Mouse (Mus musculus): Measurements from ENCODE around the gene Ttll11.
A peak's percentile ranks its signal among the peaks of the same experiment; 100 is the strongest.

Gene Ttll11

DNA sequence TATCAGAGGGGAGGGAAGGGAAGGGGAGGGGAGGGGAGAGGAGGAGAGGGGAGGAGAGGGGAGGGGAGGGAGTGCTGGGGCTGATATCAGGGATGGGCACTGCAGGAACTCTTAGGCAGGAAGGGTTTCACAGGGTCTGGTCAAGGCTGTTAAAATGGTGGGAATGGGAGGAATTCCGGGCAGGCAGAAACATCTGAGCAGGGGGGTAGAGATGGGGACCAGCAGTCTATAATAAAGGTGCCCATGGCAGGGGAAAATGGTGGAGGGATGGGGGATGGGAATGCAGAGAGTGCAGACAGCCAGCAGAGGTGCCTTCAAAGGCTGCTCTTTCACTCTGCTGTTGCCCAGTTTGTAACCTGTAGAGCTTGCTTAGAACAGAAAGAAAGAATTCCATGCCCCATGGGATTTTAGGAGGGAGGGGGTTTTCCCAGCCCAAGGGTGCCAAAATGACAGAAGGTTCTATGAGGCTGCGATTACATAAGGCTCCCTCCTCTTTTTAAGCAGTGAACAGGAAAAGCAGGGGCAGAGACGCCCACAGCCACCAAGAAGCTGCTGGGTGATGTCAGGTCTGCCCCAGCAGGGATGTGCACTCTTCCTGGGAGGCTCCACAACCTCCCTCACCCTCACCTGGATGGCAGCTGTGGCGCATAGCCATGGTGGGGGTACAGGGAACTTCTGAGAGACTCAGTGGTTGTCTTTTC lies 211.0 kb downstream of the Ttll11 start:
- DNase-seq (ENCODE audit: low spot score in 2 of 2) = no peak

DNA sequence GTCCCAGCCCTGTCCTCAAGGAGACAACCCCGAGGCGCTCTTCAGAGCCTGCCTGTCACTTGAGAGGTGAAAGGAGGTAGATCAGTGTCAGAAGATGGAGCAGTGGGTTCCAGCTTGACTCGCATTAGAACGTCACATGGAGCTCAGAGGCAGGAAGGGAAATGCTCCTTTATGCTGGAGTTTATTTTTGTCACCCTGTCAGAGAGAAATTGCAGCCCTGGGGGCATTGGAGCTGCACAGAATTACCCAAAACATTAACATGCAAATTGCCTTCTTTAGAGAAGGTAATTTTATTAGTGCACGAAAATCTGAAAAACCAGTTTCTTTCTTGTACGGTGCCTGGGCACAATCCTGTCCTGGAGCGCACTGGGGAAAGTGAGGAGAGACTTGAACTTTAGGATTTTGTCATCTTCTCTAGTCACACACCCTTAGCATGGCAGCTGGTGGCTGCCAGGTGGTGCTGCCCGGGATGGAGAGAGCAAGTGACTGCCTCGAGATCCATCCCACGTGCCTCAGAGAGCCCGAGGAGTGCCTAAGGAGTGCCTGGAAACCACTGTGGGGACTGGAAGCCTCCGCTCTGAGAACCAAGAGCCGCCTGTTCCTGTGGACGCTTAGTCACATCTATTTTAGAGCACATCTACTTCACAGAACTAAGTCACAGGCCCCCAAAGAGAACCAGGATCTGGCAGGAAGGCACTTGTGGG lies 211.7 kb downstream of the Ttll11 start:
- DNase-seq (ENCODE audit: low spot score in 2 of 2) = no peak

DNA sequence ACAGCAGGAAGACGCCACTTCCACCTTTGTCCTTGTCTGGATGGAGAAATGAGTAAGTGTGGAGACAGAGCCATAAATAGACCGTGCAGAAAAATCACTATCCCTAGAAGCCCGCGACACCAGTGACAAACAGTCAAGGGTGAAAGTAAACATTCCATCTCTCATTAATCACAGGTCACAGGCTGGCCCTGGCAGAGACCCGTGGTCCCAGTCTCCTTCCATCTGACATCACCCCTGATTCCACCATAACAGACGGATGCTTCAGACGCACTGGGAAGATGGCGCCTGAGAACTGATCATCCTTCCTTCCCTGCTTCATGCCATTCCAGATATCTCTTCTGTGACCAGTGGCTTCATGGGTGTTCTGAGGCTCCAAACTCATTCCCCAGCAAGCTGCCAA lies 215.4 kb downstream of the Ttll11 start:
- no peak for DNase-seq (ENCODE audit: low spot score in 2 of 2)

DNA sequence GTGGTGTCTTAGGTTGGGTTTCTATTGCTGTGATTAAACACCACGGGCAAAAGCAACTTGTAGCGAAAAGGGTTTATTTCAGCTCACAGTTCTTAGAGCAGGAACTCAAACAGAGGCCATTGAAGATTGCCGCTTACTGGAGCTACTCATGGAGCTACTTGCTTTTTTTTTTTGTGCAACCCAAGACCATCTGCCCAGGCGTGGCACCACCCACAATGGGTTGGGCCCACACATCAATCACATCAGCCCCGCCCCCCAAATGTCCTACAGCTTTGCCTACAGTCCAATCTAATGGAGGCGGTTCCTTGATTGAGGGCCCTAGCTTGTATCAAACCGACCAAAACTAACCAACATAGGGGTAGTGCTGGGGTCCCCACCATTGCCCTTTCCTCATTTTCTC lies 215.9 kb downstream of the Ttll11 start:
- DNase-seq (ENCODE audit: low spot score in 2 of 2) = no peak

GRCm38 (mm10) chr2:35761458-35761857 lies 218.3 kb downstream of the Ttll11 start:
- DNase-seq (ENCODE audit: low spot score in 2 of 2) = no peak

- DNase-seq (ENCODE audit: low spot score in 2 of 2) = no peak
Observed at GRCm38 (mm10) chr2:35760867-35761266, 218.8 kb downstream of the Ttll11 start.

DNA sequence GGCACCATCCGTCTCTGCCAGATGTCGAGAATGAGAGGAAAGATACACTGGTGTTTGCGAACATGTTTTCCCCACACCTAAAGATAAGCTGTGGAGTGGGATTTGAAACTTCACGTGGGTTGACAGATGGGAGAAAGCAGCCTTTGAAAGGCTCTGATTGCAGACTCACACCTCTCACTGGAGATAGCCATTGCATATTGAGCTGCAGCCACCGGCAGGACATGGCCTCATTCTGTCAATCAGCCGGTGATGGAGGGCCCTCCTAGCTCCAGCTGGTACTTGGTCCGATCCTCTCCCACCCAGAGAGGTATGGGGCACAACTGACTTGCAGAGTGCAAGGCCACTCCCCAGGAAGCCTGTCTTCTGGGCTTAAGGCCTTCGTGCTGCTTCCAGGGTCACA lies 219.4 kb downstream of the Ttll11 start:
- DNase-seq (ENCODE audit: low spot score in 2 of 2) = no peak

DNA sequence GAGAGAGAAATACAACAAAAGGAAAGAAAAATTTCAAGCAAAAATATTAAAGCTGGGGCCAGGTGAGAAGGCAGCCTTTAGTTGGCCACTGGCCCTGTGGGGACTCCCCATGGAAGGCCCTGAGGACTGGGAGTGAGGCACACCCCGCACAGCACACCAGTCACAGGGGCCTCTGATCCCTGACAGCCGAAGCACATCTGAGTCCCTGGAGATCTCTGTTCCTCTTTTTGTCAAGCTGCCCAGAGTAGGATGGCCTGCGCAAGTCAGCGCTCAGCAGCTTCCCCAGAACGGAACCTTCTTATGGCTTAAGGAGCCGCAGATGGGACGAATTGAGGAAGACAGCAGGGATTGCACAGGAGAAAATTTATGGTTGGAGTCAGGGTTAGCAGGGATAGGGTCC lies 223.2 kb downstream of the Ttll11 start:
- peak in 1 of 2 experiments; percentile 31 for DNase-seq (ENCODE audit: low spot score in 2 of 2)

DNA sequence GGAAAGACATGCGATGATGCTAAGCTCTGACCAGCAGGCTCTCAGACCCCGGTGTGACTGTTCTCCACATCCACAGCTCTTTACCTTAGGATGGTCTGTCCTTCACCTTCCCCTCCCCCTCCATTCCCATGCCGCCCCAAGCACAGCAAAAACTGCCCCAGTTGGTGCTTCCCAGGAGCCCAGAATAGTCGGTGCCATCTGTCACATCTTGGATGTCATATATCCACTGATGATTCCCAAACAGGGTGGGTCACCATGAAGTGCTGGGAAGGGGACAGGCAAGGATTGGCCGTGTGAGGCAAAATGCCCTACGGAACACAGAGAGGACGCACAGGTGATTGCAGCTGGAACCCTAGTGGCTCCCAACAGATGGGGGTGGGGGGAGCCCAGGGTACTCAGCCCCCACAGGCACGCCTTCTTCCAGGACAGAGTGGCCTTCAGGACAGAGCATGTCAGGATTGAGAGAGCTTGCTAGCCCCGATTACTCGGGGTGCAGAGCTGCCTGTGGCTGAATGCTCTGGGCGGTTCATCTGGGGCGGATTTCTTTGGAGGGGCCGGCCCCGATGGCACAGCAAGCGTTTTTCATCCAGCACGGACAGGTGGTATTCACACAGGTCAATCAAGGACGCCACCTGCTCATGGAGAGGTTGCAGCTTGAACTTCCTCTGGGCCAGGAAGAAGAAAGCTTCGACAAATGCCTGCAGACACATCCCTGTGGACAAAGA lies 227.8 kb downstream of the Ttll11 start:
- DNase-seq (ENCODE audit: low spot score in 2 of 2) = no peak

- no peak for DNase-seq (ENCODE audit: low spot score in 2 of 2)
Observed at GRCm38 (mm10) chr2:35750533-35751141, 229.1 kb downstream of the Ttll11 start.

GRCm38 (mm10) chr2:35747371-35748035 lies 232.2 kb downstream of the Ttll11 start:
- DNase-seq (ENCODE audit: low spot score in 2 of 2) = no peak

- DNase-seq (ENCODE audit: low spot score in 2 of 2) = no peak
Observed at GRCm38 (mm10) chr2:35746638-35747037, 233.1 kb downstream of the Ttll11 start.

DNA sequence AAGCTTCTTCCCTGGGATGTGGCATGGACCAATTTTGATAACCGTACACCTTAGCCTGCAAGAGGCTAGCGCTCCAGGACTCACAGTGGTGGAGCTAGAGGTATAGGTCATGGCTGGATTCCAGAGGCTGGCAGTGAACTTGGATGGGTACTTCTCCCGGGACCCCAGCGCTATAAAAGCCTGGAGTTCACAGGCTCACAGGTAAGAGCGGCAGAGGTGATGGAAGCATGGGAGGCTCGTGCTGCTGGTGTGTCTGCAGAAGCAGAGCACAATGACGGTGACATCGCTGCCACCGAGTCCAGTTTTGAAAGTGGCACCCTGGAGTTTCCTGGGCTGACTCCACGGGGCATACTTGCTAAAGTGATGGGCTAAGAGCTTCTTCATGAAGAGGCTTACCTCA lies 233.8 kb downstream of the Ttll11 start:
- no peak for DNase-seq (ENCODE audit: low spot score in 2 of 2)

GRCm38 (mm10) chr2:35739669-35740254 lies 240.0 kb downstream of the Ttll11 start:
- no peak for DNase-seq (ENCODE audit: low spot score in 2 of 2)

DNA sequence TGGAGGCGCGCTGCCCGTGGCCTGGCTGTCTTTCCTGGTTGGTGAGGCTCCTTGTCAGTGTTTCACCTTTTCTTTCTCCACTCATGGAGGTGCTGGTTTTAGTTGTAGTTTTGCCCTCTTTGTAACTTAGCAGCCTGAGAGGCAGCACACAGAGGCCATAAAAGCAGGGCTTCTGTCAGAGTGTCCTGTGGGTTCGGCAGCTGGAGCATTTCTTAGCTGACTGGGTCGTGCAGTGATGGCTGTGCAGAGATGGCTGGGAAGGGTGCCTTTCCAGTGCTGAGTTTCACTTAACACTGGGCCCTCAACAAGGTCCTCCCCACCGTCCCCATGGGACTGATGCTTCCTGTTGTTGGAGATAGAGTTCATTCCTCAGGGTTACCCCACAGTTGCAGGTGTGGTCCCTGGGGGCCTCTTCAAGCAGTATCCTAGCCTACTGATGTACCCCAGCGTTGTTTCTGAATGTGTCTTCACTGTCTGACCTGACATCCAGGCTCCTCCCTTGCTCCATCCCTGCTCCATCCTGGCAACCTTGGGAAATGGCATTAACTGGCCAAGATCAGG lies 242.2 kb downstream of the Ttll11 start:
- DNase-seq (ENCODE audit: low spot score in 2 of 2) = peak in 1 of 2 experiments; percentile 49

GRCm38 (mm10) chr2:35736061-35736460 lies 243.7 kb downstream of the Ttll11 start:
- DNase-seq (ENCODE audit: low spot score in 2 of 2) = no peak

- DNase-seq (ENCODE audit: low spot score in 2 of 2) = peak in 1 of 2 experiments; percentile 30
Observed at GRCm38 (mm10) chr2:35735001-35735400, 244.7 kb downstream of the Ttll11 start.

DNA sequence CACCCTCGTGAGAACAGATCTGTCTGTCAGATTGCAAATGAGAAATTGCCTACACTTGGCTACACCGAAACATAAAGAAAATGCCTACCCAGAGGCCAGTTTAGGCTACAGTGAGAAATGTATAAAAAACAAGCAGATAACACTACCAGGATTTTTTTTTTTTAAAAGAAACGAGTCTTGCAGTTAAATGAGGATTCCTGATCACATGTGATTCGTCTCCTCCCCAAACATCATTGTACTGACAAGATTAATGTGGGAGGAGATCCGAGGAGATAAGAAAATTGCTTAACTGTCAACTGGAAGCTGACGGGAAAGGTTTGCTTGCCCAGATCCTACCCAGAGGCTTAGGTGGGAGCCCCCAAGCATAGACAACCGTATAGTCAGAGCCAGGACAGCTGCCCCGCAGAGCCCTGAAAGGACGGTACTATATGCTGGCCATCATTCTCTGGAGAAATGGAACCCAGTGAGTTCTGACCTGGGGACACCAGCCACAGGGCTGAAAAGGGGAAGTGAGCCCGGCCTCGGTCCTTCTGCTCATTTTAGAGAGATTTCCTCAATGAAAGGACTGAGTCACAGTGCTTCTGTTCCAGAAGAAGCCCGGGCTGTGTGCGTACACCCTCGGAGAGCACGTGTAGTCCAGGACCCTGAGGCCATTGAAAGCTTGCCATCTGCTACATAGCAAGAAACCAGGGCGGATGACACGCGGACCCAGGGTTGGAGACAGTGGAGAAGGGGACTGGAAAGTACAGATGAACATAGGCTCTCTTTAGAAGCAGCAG lies 247.9 kb downstream of the Ttll11 start:
- peak in 1 of 2 experiments; percentile 55 for DNase-seq (ENCODE audit: low spot score in 2 of 2)

- DNase-seq (ENCODE audit: low spot score in 2 of 2) = peak in 1 of 2 experiments; percentile 47
Observed at GRCm38 (mm10) chr2:35729077-35730065, 250.3 kb downstream of the Ttll11 start.
